In genomic region chr13:12243991-12244390, GRCm38 (mm10) we compare ENCODE assay signal across 14 mouse cellular contexts. TPM values are rescaled to one million over a fixed set of nuclear protein-coding genes. Genes with fewer than 3 reads are reported as not detected.
DNase-seq lines count a peak whose midpoint lies in the region; ATAC-seq lines count a peak whose summit lies in the region.
"Had no signal": no experiment of that assay in that cellular context is flagged by ENCODE, and none has a peak within 500 bp of the region (broad histone marks: within the 10 kb centered on the region; RNA-seq: fewer than 3 reads in every experiment).

No protein-coding gene starts in this region.

- H3K36me3 ChIP-seq in midbrain, embryonic 14.5 days (ENCODE audit: control insufficient read depth, insufficient read depth, low read length): peaks cover 44% of the 10 kb centered on the region
- peaks cover 96% of the 10 kb centered on the region for H3K36me3 ChIP-seq in midbrain, embryonic 10.5 days

- no peaks in the 10 kb centered on the region for H3K27me3 ChIP-seq in midbrain, embryonic 14.5 days (ENCODE audit: control insufficient read depth, insufficient read depth, low read length)
- no peaks in the 10 kb centered on the region for H3K27me3 ChIP-seq in midbrain, embryonic 10.5 days (ENCODE audit: low read depth, poor library complexity, severe bottlenecking)
- H3K27me3 ChIP-seq: embryonic facial prominence, embryonic 13.5 days; neural tube, embryonic 12.5 days had no signal

- intact Hi-C loops in heart, postnatal 10 days (cut with DNase I): no loop called here

- no peak overlapping the region for H3K4me3 ChIP-seq in midbrain, embryonic 14.5 days (replicated peaks; ENCODE audit: low read depth, low read length)
- no peak overlapping the region for H3K4me3 ChIP-seq in midbrain, embryonic 10.5 days
- H3K4me3 ChIP-seq: embryonic facial prominence, embryonic 13.5 days; neural tube, embryonic 12.5 days had no signal

- H3K9ac ChIP-seq in midbrain, embryonic 14.5 days (replicated peaks; ENCODE audit: low read length): no peak overlapping the region
- H3K9ac ChIP-seq: embryonic facial prominence, embryonic 13.5 days; neural tube, embryonic 12.5 days had no signal

- H3K4me1 ChIP-seq in midbrain, embryonic 14.5 days (ENCODE audit: control insufficient read depth, insufficient read depth, low read length): no peaks in the 10 kb centered on the region
- H3K4me1 ChIP-seq in midbrain, embryonic 10.5 days: no peaks in the 10 kb centered on the region
- H3K4me1 ChIP-seq: embryonic facial prominence, embryonic 13.5 days; neural tube, embryonic 12.5 days had no signal

- no peak overlapping the region for H3K27ac ChIP-seq in midbrain, embryonic 14.5 days (replicated peaks; ENCODE audit: low read depth, low read length)
- no peak overlapping the region for H3K27ac ChIP-seq in midbrain, embryonic 10.5 days (replicated peaks)
- H3K27ac ChIP-seq: embryonic facial prominence, embryonic 13.5 days; neural tube, embryonic 12.5 days had no signal

- ATAC-seq in frontal cortex, adult (ENCODE audit: low TSS enrichment): peak; percentile 38; the same call in 1 of the 2 replicates
- no peak for ATAC-seq in midbrain, embryonic 14.5 days (ENCODE audit: low FRiP score, low TSS enrichment)

- WGBS in midbrain, embryonic 14.5 days: 77% methylated on average over 4 of the region's 4 CpGs
- WGBS in midbrain, embryonic 10.5 days: 97% methylated on average over 4 of the region's 4 CpGs

- H3K4me2 ChIP-seq in midbrain, embryonic 14.5 days (ENCODE audit: low read length): no peak overlapping the region
- H3K4me2 ChIP-seq: embryonic facial prominence, embryonic 13.5 days; neural tube, embryonic 12.5 days had no signal

- H3K9me3 ChIP-seq in midbrain, embryonic 14.5 days (ENCODE audit: control insufficient read depth, low read length): no peaks in the 10 kb centered on the region
- H3K9me3 ChIP-seq in midbrain, embryonic 10.5 days (replicated peaks): no peaks in the 10 kb centered on the region
- H3K9me3 ChIP-seq: embryonic facial prominence, embryonic 13.5 days; neural tube, embryonic 12.5 days had no signal

- DNase-seq in frontal cortex, adult 2 months (ENCODE audit: extremely low spot score in 1 of 2, low spot score in 1 of 2): no peak
- DNase-seq in midbrain, embryonic 14.5 days: peak; percentile 13
- no peak for DNase-seq in midbrain, embryonic 10.5 days (ENCODE audit: low spot score)
- peak; percentile 8 to 54 for DNase-seq in heart, adult 9 months (ENCODE audit: low spot score in 2 of 2)
- DNase-seq in heart, postnatal 10 days: peak; percentile 80
- no peak for DNase-seq in urinary bladder, postnatal 4 days (ENCODE audit: low spot score in 2 of 2)
- no peak for DNase-seq in kidney, postnatal 4 days
- DNase-seq: adrenal gland, adult 8-10 months; layer of hippocampus, adult 9-11 months; lung, adult 2 months; thymus, adult 2 months had no signal

RNA-seq across cellular contexts. Expression of gene Mtr, which starts 13.9 kb away (rescaled TPM):
- 9.7 and 10.0 TPM in 2 replicates for polyA plus RNA-seq in frontal cortex, adult 2 months (2012; rRNA removed)
- 2.0 and 6.2 TPM in 2 replicates for polyA plus RNA-seq in midbrain, embryonic 14.5 days (2014; fragmentation: Nextera tagmentation; extraction: Ambion mirVana)
- 15.0 and 16.5 TPM in 2 replicates for polyA plus RNA-seq in midbrain, embryonic 10.5 days (2016; fragmentation: Nextera tagmentation; extraction: Ambion mirVana)
- 10 to 100 TPM; 36.7 to 38.6 TPM for total RNA-seq in heart, postnatal 10 days (2021)

Comparison
In these comparisons a context has a peak if more than half of its experiments do, and no peak if none do; other contexts are left out.
1. DNase-seq: peak in midbrain, embryonic 14.5 days (single experiment), heart, adult 9 months (2 of 2) and heart, postnatal 10 days (2 of 2); none in frontal cortex, adult 2 months (0 of 2), midbrain, embryonic 10.5 days (single experiment), urinary bladder, postnatal 4 days (0 of 2) and kidney, postnatal 4 days (0 of 2).